Mouse (Mus musculus): Measurements from ENCODE around the gene Nxph4. TPM values are rescaled to one million over a fixed set of nuclear protein-coding genes. Genes with fewer than 3 reads are reported as not detected.

Nxph4 gene
- polyA plus RNA-seq, 1 experiment from 2014 or later: 0.14 TPM

GRCm38 (mm10) chr10:127515271-127515982 lies 18.9 kb downstream of the Nxph4 start:
- no peak for DNase-seq
- H3K27me3 ChIP-seq (ENCODE audit: insufficient read depth, low read length): peaks cover 57% of the 10 kb centered on the region
- no peak for ATAC-seq (ENCODE audit: insufficient read depth)
- peak overlapping the region; percentile 54 for H3K4me2 ChIP-seq
- peaks cover 14% of the 10 kb centered on the region for H3K4me1 ChIP-seq (ENCODE audit: insufficient read depth)
- H3K9me3 ChIP-seq (ENCODE audit: low read depth, low read length): no peaks in the 10 kb centered on the region
- H3K4me3 ChIP-seq (ENCODE audit: low read depth, low read length): 0 out of 2 replicates have a peak overlapping the region, but pooled peaks have one; percentile 3
- TF ChIP-seq CTCF (IDR thresholded peaks at IDR 0.05; ENCODE audit: low read depth): no peak
- H3K36me3 ChIP-seq (ENCODE audit: insufficient read depth): peaks cover 33% of the 10 kb centered on the region
- H3K9ac ChIP-seq: no peak overlapping the region
- 31% methylated on average over 9 of the region's 9 CpGs for WGBS
- no peak overlapping the region for H3K27ac ChIP-seq (ENCODE audit: low read depth)

- no peak for DNase-seq
These were observed 19.6 kb downstream of the Nxph4 start, which contains the start of gene Ndufa4l2 for GRCm38 (mm10) chr10:127514764-127515163. Gene Ndufa4l2, plus strand, starts transcription at chr10:127514967.

GRCm38 (mm10) chr10:127514111-127514698 lies 20.2 kb downstream of the Nxph4 start:
- DNase-seq: no peak
- no peak overlapping the region for H3K4me3 ChIP-seq (ENCODE audit: low read depth, low read length)
- 17% methylated on average over 13 of the region's 13 CpGs for WGBS

More at GRCm38 (mm10) chr10:127514764-127515163, 19.6 kb downstream of the Nxph4 start, which contains the start of gene Ndufa4l2:
- Histone ChIP-seq H3K4me3 (ENCODE audit: low read depth, low read length) (peak within 1 kb of the TSS; percentile 3; the same call in 1 of the 2 replicates), H3K4me2 (peak within 1 kb of the TSS; percentile 84), H3K4me1 (ENCODE audit: insufficient read depth) (peaks cover 14% of the 10 kb centered on the region), H3K9ac (no peak within 1 kb of the TSS), H3K36me3 (ENCODE audit: insufficient read depth) (peaks cover 27% of the 10 kb centered on the region), H3K27me3 (ENCODE audit: insufficient read depth, low read length) (peaks cover 64% of the 10 kb centered on the region), H3K27ac (ENCODE audit: low read depth) (no peak within 1 kb of the TSS), H3K9me3 (ENCODE audit: low read depth, low read length) (no peaks in the 10 kb centered on the region)
- WGBS: 17% methylated on average over 6 of the region's 6 CpGs
- ATAC-seq (ENCODE audit: insufficient read depth): no peak
- no peak for TF ChIP-seq CTCF (IDR thresholded peaks at IDR 0.05; ENCODE audit: low read depth)

GRCm38 (mm10) chr10:127513501-127514091 lies 20.8 kb downstream of the Nxph4 start:
- Histone ChIP-seq H3K9me3 (ENCODE audit: low read depth, low read length) (no peaks in the 10 kb centered on the region), H3K27me3 (ENCODE audit: insufficient read depth, low read length) (peaks cover 75% of the 10 kb centered on the region), H3K4me2 (peak overlapping the region; percentile 84), H3K4me1 (ENCODE audit: insufficient read depth) (peaks cover 17% of the 10 kb centered on the region), H3K4me3 (ENCODE audit: low read depth, low read length) (peak overlapping the region; percentile 1; the same call in 1 of the 2 replicates), H3K9ac (no peak overlapping the region), H3K36me3 (ENCODE audit: insufficient read depth) (peaks cover 15% of the 10 kb centered on the region), H3K27ac (ENCODE audit: low read depth) (no peak overlapping the region)
- peak; percentile 18; the same call in 1 of the 2 replicates for ATAC-seq (ENCODE audit: insufficient read depth)
- WGBS: 2% methylated on average over 16 of the region's 16 CpGs
- peak; percentile 67 for DNase-seq
- TF ChIP-seq CTCF (IDR thresholded peaks at IDR 0.05; ENCODE audit: low read depth): no peak

More at GRCm38 (mm10) chr10:127514111-127514698, 20.2 kb downstream of the Nxph4 start:
- Histone ChIP-seq H3K27ac (ENCODE audit: low read depth) (no peak overlapping the region), H3K9me3 (ENCODE audit: low read depth, low read length) (no peaks in the 10 kb centered on the region), H3K9ac (no peak overlapping the region), H3K27me3 (ENCODE audit: insufficient read depth, low read length) (peaks cover 69% of the 10 kb centered on the region), H3K4me1 (ENCODE audit: insufficient read depth) (peaks cover 14% of the 10 kb centered on the region), H3K4me2 (peak overlapping the region; percentile 84), H3K36me3 (ENCODE audit: insufficient read depth) (peaks cover 21% of the 10 kb centered on the region)
- TF ChIP-seq CTCF (IDR thresholded peaks at IDR 0.05; ENCODE audit: low read depth): no peak
- ATAC-seq (ENCODE audit: insufficient read depth): no peak

- H3K4me2 ChIP-seq: peak overlapping the region; percentile 84
- peaks cover 81% of the 10 kb centered on the region for H3K27me3 ChIP-seq (ENCODE audit: insufficient read depth, low read length)
- peaks cover 17% of the 10 kb centered on the region for H3K4me1 ChIP-seq (ENCODE audit: insufficient read depth)
- ATAC-seq (ENCODE audit: insufficient read depth): peak; percentile 53
- H3K9ac ChIP-seq: peak overlapping the region; percentile 17; the same call in 1 of the 2 replicates
- peak; percentile 97 for DNase-seq
- peak; percentile 100 for TF ChIP-seq CTCF (IDR thresholded peaks at IDR 0.05; ENCODE audit: low read depth)
- H3K36me3 ChIP-seq (ENCODE audit: insufficient read depth): peaks cover 7% of the 10 kb centered on the region
- H3K4me3 ChIP-seq (ENCODE audit: low read depth, low read length): peak overlapping the region; percentile 47; the same call in 1 of the 2 replicates
- no peaks in the 10 kb centered on the region for H3K9me3 ChIP-seq (ENCODE audit: low read depth, low read length)
- under 1% methylated on average over 27 of the region's 27 CpGs for WGBS
- no peak overlapping the region for H3K27ac ChIP-seq (ENCODE audit: low read depth)
These were observed 21.5 kb downstream of the Nxph4 start for GRCm38 (mm10) chr10:127512813-127513212.

- Histone ChIP-seq H3K36me3 (ENCODE audit: insufficient read depth) (0 out of 2 replicates have a peak, but pooled peaks cover 2% of the 10 kb centered on the region), H3K27ac (ENCODE audit: low read depth) (no peak overlapping the region)
- 3% methylated on average over 7 of the region's 7 CpGs for WGBS
These were observed 22.1 kb downstream of the Nxph4 start for GRCm38 (mm10) chr10:127512307-127512666.

More at GRCm38 (mm10) chr10:127512307-127512666, 22.1 kb downstream of the Nxph4 start:
- peaks cover 83% of the 10 kb centered on the region for H3K27me3 ChIP-seq (ENCODE audit: insufficient read depth, low read length)
- H3K9ac ChIP-seq: no peak overlapping the region; the same call in 1 of the 2 replicates
- ATAC-seq (ENCODE audit: insufficient read depth): no peak
- TF ChIP-seq CTCF (IDR thresholded peaks at IDR 0.05; ENCODE audit: low read depth): no peak; the same call in 1 of the 2 replicates
- peaks cover 17% of the 10 kb centered on the region for H3K4me1 ChIP-seq (ENCODE audit: insufficient read depth)
- no peak for DNase-seq
- H3K9me3 ChIP-seq (ENCODE audit: low read depth, low read length): no peaks in the 10 kb centered on the region
- H3K4me3 ChIP-seq (ENCODE audit: low read depth, low read length): peak overlapping the region; percentile 47
- H3K4me2 ChIP-seq: peak overlapping the region; percentile 84
